Mouse (Mus musculus): Measurements from ENCODE around the gene Wdr76.
A peak's percentile ranks its signal among the peaks of the same experiment; 100 is the strongest.
"Not testable (repeated sequence)": the region's sequence is repeated elsewhere in the genome, so short reads cannot be mapped to it uniquely, and the experiment has no call there.

Wdr76 gene

GRCm38 (mm10) chr2:121518711-121519110, 12.2 kb downstream of the Wdr76 start:
- DNase-seq (ENCODE audit: low spot score in 2 of 2): not testable (repeated sequence)

GRCm38 (mm10) chr2:121522006-121522405, 15.5 kb downstream of the Wdr76 start:
- DNase-seq (ENCODE audit: low spot score in 2 of 2): no peak

DNA sequence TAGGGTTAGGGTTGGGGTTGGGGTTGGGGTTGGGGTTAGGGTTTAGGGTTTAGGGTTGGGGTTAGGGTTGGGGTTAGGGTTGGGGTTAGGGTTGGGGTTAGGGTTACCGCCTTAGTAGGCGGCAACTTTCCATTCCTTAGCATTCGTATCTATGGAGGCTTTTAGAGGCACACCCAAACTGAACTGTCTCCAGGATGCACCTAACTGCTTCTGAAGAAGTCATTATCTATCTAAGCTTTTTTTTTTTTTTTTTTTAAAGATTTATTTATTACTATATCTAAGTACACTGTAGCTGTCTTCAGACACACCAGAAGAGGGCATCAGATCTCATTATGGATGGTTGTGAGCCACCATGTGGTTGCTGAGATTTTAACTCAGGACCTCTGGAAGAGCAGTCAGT, 16.3 kb downstream of the Wdr76 start:
- not testable (repeated sequence) for DNase-seq (ENCODE audit: low spot score in 2 of 2)

DNA sequence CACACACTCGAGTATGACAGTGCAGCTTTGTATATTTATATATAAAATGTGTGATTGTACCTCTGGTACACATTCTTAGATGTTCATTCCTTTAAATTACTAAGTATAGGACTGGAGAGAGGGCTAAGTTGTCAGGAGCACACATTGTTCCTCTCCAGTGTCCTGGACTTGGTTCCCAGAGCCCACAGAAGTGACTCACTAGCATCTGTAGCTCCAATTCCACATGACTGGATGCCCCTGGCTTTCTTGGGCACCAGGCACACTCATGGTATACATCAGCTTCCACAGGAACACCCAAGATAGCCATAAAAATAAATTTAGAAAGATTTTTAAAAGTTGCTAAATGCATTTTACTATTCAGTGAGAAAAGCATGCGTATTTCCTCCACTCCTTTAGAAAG, 18.5 kb downstream of the Wdr76 start:
- no peak for DNase-seq (ENCODE audit: low spot score in 2 of 2)

- DNase-seq (ENCODE audit: low spot score in 2 of 2): no peak
These were observed 38.3 kb downstream of the Wdr76 start for GRCm38 (mm10) chr2:121544829-121545228.

DNA sequence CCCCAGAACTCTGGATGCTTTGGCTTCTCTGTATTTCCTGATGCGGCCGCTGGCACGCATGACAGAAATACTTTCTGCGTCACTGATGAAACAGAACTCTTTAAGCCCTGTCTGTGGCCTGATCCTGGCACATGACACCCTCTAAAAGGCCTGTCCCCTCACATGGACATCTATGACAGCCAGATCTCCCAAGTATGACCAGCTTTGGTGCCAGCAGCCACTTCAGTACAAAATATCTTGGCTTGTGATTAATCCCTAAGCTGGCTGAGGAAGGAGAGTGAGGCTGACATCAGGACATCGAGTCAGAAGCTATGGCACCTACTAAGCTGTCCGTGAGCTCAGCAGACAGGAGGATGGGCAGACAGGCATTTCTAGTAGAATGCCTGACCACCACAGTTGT, 43.1 kb downstream of the Wdr76 start:
- no peak for DNase-seq (ENCODE audit: low spot score in 2 of 2)

DNA sequence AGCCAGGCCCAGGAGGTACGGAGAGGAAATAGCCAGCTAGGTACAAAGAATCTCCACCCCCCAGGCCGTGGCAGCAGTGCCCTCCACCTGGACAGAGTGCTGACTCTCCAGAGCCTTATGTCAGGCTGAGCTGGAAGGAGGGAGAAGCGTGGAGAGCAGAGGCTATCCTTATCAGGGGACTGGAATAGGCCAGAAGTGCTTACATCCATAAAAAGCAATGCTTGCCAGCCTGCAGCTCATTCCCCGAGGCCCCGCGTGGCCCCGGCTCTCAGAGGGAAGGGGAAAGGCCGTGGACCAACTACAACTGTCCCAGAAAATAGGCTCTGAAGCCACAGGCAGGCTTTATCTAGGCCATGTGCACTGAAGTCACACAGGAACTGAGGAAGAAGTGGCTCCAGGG, 44.7 kb downstream of the Wdr76 start:
- DNase-seq (ENCODE audit: low spot score in 2 of 2): no peak

GRCm38 (mm10) chr2:121563117-121563516, 56.6 kb downstream of the Wdr76 start:
- no peak for DNase-seq (ENCODE audit: low spot score in 2 of 2)

GRCm38 (mm10) chr2:121565911-121566310, 59.4 kb downstream of the Wdr76 start:
- no peak for DNase-seq (ENCODE audit: low spot score in 2 of 2)

- DNase-seq (ENCODE audit: low spot score in 2 of 2): no peak
These were observed 63.5 kb downstream of the Wdr76 start for GRCm38 (mm10) chr2:121570049-121570448.

GRCm38 (mm10) chr2:121570999-121571655, 64.6 kb downstream of the Wdr76 start:
- DNase-seq (ENCODE audit: low spot score in 2 of 2): no peak

DNA sequence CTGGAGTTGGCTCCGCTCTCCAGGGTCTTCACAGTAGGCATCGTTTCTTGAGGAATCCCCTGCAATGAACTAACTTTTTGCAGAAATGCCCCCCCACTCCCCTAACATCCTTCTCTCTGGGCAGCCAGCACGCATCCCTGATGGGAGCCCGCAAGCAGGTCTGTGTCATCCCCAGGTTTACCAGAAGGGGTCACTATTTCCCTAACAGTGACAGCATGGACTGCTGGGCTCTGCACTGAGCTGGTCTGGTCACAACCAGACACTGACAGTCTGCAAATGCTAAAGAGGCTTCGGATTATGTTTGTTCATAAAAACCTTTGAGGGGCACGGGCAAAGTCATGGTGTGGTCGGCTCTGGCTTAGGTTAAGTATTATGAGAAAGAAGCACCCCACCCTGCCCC, 65.3 kb downstream of the Wdr76 start:
- peak; percentile 52 to 69 for DNase-seq (ENCODE audit: low spot score in 2 of 2)

DNA sequence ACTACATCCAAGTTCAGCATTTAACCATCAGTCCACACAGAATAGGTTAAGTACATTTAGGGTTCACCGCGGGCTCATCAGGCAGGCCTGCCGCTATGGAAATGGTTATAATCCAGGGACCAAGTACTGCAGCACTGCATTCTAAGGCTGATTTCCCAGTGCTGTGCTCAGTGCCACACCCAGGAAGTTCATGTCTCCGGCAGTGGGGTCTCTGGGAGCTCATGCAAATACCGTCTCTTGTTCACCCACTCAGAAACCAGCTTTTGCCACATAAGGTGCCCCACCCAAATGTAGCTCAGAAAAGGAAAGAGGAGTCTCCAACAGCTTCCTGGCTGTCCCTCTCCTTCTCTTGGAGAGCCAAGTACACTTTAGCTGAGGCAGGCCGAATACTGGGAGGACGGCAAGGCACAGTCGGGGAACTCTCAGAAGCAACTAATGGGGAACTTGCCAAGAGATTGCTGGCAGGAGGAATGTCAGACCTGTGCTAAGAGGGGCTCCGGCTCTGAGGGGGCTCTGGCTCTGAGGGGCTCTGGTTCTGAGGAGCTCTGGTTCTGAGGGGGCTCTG, 67.6 kb downstream of the Wdr76 start:
- DNase-seq (ENCODE audit: low spot score in 2 of 2): no peak

- no peak for DNase-seq (ENCODE audit: low spot score in 2 of 2)
These were observed 69.2 kb downstream of the Wdr76 start for GRCm38 (mm10) chr2:121575741-121576201.

- no peak for DNase-seq (ENCODE audit: low spot score in 2 of 2)
These were observed 76.4 kb downstream of the Wdr76 start for GRCm38 (mm10) chr2:121582809-121583376.

DNA sequence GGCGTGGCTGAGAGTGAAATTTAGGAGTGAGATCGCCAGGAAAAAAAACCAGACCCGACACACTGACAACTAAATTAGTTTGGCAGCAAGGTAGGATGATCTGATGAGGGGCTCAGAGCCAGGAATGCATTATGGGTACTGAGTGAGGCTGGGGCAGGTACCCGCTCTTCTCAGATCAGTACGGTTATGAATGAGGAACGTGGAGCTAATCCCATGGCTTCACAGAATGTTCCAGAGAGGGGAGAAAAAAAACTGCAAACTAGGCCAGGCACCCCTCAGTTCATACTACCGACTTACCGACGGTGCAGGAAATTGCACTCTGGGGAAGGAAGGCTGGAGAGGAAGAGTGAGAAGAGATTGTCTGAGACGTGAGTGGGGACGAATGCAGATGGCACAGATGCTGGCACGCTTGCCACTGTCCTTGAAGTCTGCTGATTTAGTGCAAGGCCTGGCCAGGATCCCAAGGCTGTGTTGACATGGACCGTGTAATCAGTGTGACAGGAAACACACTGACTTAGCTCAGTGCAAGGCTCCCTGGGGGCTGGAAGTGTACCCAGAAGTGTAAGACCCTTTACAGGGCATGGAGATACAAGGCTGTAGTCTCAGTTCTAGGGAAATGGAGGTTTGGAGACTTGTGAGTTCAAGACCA, 77.1 kb downstream of the Wdr76 start:
- no peak for DNase-seq (ENCODE audit: low spot score in 2 of 2)

DNA sequence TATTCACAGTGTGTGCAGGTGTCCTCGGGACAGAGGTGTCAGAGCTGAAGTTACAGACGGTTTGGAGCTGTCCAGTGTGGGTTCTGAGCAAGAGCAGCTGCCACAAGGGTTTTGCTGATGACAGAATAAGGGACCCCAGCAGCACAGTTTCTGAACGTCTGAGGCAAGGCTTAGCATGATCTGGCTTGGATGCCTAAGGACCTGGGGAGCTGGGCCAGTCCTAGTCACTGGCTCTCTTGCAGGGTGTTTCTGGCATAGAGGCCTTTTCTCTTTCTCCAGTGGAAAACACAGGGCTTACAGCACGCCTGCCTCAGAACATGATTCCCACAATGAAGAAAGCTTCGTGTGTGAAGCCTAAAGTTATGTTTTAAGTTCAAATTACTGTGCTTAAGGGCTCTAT, 78.2 kb downstream of the Wdr76 start:
- no peak for DNase-seq (ENCODE audit: low spot score in 2 of 2)

GRCm38 (mm10) chr2:121587523-121588308, 81.2 kb downstream of the Wdr76 start:
- no peak for DNase-seq (ENCODE audit: low spot score in 2 of 2)

DNA sequence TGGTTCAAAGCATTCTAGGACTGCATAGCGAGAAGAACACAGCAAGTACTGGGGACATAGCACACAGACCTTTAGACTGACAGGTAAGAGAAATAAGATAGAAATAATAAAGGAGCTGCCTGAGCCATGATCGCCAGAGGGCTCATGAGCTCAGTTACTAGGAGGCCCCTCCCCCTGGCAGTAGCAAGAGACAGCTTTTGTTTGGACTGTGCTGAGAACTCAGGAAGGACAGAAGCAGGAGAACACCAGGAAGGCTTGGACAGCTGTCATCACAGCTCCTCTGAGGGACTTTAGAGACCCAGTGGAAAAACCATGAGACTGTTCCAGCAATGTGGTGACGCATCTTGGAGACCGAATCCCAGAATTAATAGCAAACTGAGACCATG, 81.8 kb downstream of the Wdr76 start:
- no peak for DNase-seq (ENCODE audit: low spot score in 2 of 2)

DNA sequence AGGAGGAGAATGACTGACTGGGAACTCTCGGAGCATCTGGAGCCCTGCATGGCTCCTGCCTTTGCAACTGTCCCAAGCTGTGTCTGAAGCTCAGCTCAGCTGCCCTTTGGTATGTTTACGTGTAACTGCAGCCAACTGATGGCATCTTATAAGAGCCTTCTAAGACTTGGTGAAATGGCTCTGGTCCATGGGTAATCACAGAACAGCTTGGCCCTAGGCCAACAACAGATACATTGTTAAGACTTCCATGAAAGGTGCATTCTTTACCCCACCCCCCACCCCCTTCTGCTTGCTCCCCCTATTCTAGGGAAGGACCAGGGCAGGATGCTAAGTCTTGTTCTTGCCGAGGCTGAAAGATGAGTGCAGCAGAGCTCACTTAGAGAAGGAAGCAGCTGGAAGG, 87.6 kb downstream of the Wdr76 start:
- DNase-seq (ENCODE audit: low spot score in 2 of 2): no peak

Measured in urinary bladder, adult 18-20 months (tissue).